ENCODE assay signal across 24 mouse cellular contexts in the genomic region with DNA sequence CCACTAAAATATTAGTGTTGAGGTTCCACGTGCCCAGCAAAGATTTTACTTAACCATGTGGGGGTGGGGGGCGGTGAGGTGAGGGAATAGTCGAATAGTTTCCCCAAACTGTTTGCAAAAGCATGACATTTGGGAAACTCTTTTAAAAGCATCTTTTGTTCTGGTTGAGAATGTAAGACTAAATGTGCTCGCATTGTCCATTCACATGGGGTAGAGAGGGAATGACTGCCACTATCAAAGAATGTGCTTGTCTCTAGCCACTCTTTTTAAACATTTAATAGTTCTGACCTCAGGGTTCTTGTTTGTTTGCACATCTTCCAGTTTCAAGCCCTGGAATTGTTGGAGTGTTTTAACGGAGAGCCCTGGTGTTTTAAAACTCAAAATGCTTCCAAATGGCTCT.
DNase-seq lines count a peak whose midpoint lies in the region; TF ChIP-seq lines count a peak whose summit lies in the region.
"Had no signal": no experiment of that assay in that cellular context is flagged by ENCODE, and none has a peak within 500 bp of the region (broad histone marks: within the 10 kb centered on the region; RNA-seq: fewer than 3 reads in every experiment).

No protein-coding gene starts in this region.

- intact Hi-C loops in gastrocnemius, adult 2 months (cut with DNase I): no loop called here
- intact Hi-C loops in heart, postnatal 10 days (cut with DNase I): no loop called here

- WGBS in liver, adult 2 months: 64% methylated on average over 5 of the region's 5 CpGs

- peak overlapping the region; percentile 51; the same call in 1 of the 2 replicates for H3K27ac ChIP-seq in gastrocnemius, adult 2 months
- no peak overlapping the region for H3K27ac ChIP-seq in liver, adult 2 months (replicated peaks; ENCODE audit: insufficient read depth, low read depth, low read length)
- H3K27ac ChIP-seq: embryonic facial prominence, embryonic 10.5 days; embryonic facial prominence, embryonic 13.5 days; forebrain, embryonic 12.5 days; forebrain, embryonic 15.5 days; hindbrain, embryonic 10.5 days; hindbrain, embryonic 13.5 days had no signal

- no peak for TF ChIP-seq POLR2A in liver, adult 2 months (IDR thresholded peaks at IDR 0.05; ENCODE audit: extremely low read depth, insufficient read depth, low read length)

- DNase-seq in gastrocnemius, adult 2 months: no peak
- no peak for DNase-seq in gastrocnemius, adult 18-20 months (ENCODE audit: low spot score)
- peak; percentile 18 for DNase-seq in liver, adult 2 months (ENCODE audit: extremely low read depth, low read depth, low spot score)
- no peak for DNase-seq in liver
- DNase-seq in Muller cell, postnatal 12 days (ENCODE audit: inconsistent ontology term): peak; percentile 52
- DNase-seq in heart, postnatal 10 days: no peak
- DNase-seq: adrenal gland, postnatal 10 days; adrenal gland, postnatal 36 days; cerebellum, adult 11 months; cerebellum, adult 2 months; cerebellum, adult 9-11 months; cerebellum, postnatal 25 days; embryo, embryonic 11 days; gastrocnemius, postnatal 14 days; heart, adult 11 months; heart, postnatal 36 days had no signal

- H3K27me3 ChIP-seq in liver, adult 2 months (ENCODE audit: control insufficient read depth, insufficient read depth, low read length): no peaks in the 10 kb centered on the region
- H3K27me3 ChIP-seq: embryonic facial prominence, embryonic 13.5 days; forebrain, embryonic 15.5 days; Patski had no signal

- no peaks in the 10 kb centered on the region for H3K79me2 ChIP-seq in liver, adult 2 months (ENCODE audit: control insufficient read depth, insufficient read depth, low read length)

- no peaks in the 10 kb centered on the region for H3K36me3 ChIP-seq in liver, adult 2 months (ENCODE audit: control insufficient read depth, insufficient read depth, low read length)
- H3K36me3 ChIP-seq: embryonic facial prominence, embryonic 10.5 days; forebrain, embryonic 12.5 days; forebrain, embryonic 15.5 days; hindbrain, embryonic 10.5 days; hindbrain, embryonic 13.5 days had no signal

- no peak for TF ChIP-seq CTCF in gastrocnemius, adult 2 months (IDR thresholded peaks at IDR 0.05)
- no peak for TF ChIP-seq CTCF in liver, adult 2 months (IDR thresholded peaks at IDR 0.05; ENCODE audit: low read depth, low read length)

- H3K4me3 ChIP-seq in gastrocnemius, adult 2 months: no peak overlapping the region
- no peak overlapping the region for H3K4me3 ChIP-seq in liver, adult 2 months (ENCODE audit: insufficient read depth, low read depth, low read length)
- H3K4me3 ChIP-seq: embryonic facial prominence, embryonic 10.5 days; embryonic facial prominence, embryonic 13.5 days; erythroblast, embryonic 14.5 days; forebrain, embryonic 12.5 days; forebrain, embryonic 15.5 days; hindbrain, embryonic 10.5 days; hindbrain, embryonic 13.5 days had no signal

- H3K9ac ChIP-seq in liver, adult 2 months (ENCODE audit: low read depth, low read length): no peak overlapping the region
- H3K9ac ChIP-seq: embryonic facial prominence, embryonic 13.5 days; forebrain, embryonic 12.5 days; forebrain, embryonic 15.5 days; hindbrain, embryonic 13.5 days had no signal

- H3K4me1 ChIP-seq in liver, adult 2 months (ENCODE audit: control insufficient read depth, insufficient read depth, low read length): no peaks in the 10 kb centered on the region

Comparison
In these comparisons a context has a peak if more than half of its experiments do, and no peak if none do; other contexts are left out.
1. DNase-seq: peak in liver, adult 2 months (single experiment) and Muller cell, postnatal 12 days (single experiment); none in gastrocnemius, adult 2 months (single experiment), gastrocnemius, adult 18-20 months (single experiment), liver (single experiment) and heart, postnatal 10 days (0 of 2).